22 mouse cellular contexts compared by ENCODE assay signal in genomic region chr4:42900878-42901277, GRCm38 (mm10). TPM values are rescaled to one million over a fixed set of nuclear protein-coding genes. Genes with fewer than 3 reads are reported as not detected.
DNase-seq lines count a peak whose midpoint lies in the region; ATAC-seq lines count a peak whose summit lies in the region.
"Had no signal": no experiment of that assay in that cellular context is flagged by ENCODE, and none has a peak within 500 bp of the region (broad histone marks: within the 10 kb centered on the region; RNA-seq: fewer than 3 reads in every experiment).

No protein-coding gene starts in this region.

- ATAC-seq in erythroblast, adult 5-6 weeks (replicated peaks; ENCODE audit: low FRiP score, poor library complexity, severe bottlenecking), result no peak
- ATAC-seq: hindbrain, postnatal 0 days; liver, postnatal 0 days; midbrain, embryonic 16.5 days had no signal

- DNase-seq in layer of hippocampus, adult 11-12 months (ENCODE audit: low spot score), result peak; percentile 42
- DNase-seq in layer of hippocampus, postnatal 25 days (ENCODE audit: extremely low spot score in 1 of 2, low spot score in 1 of 2), result no peak
- DNase-seq in testis, postnatal 10 days (ENCODE audit: low spot score), result peak; percentile 38
- no peak for DNase-seq in testis, postnatal 14 days (ENCODE audit: low spot score)
- DNase-seq in left cerebral cortex, postnatal 36 days (ENCODE audit: low spot score in 2 of 2), result peak; percentile 64 to 67
- no peak for DNase-seq in gastrocnemius, postnatal 10 days
- DNase-seq: cerebellum, adult 8-10 months; gastrocnemius, postnatal 14 days; kidney, adult 18-20 months; liver, postnatal 0 days; lung, postnatal 10 days had no signal

- intact Hi-C loops in left cerebral cortex, postnatal 36 days (cut with DNase I), result no loop called here

RNA-seq across cellular contexts. Expression of gene Phf24, which starts 15.6 kb away (rescaled TPM):
- 100 to 1,000 TPM; 137 to 149 TPM for total RNA-seq in layer of hippocampus, postnatal 25 days (2021)
- 100 to 1,000 TPM; 333 to 352 TPM for total RNA-seq in left cerebral cortex, postnatal 36 days (2021)
- total RNA-seq in erythroblast, adult 5-6 weeks (2015; ENCODE audit: low replicate concordance), result not detected in 2 replicates
- 1.7 and 5.8 TPM in 2 replicates for total RNA-seq in erythroblast, adult 5-6 weeks (2017; ENCODE audit: low replicate concordance)
- total RNA-seq in gastrocnemius, postnatal 10 days (2021), result 1 to 10 TPM in 1 of 2 experiments, under 1 TPM in 1; 0.78 to 1.3 TPM
- total RNA-seq: hematopoietic stem cell, adult 5-6 weeks; megakaryocyte, adult 5-6 weeks; neutrophil, adult 5-6 weeks had no signal

RNA-seq across cellular contexts. Expression of gene Fam205c, which starts 26.8 kb away (rescaled TPM):
- under 1 TPM; 0.64 to 0.87 TPM for total RNA-seq in layer of hippocampus, postnatal 25 days (2021)
- 1 to 10 TPM; 1.2 to 2.0 TPM for total RNA-seq in left cerebral cortex, postnatal 36 days (2021)
- not detected in 2 replicates for total RNA-seq in erythroblast, adult 5-6 weeks (2015; ENCODE audit: low replicate concordance)
- total RNA-seq in erythroblast, adult 5-6 weeks (2017; ENCODE audit: low replicate concordance), result 0.56 TPM in 1 of 2 replicates, not detected in the other
- total RNA-seq in gastrocnemius, postnatal 10 days (2021), result under 1 TPM; 0.38 to 0.63 TPM
- total RNA-seq: adrenal gland, postnatal 4 days; hematopoietic stem cell, adult 5-6 weeks; hindbrain, postnatal 0 days; liver, adult 2 months; megakaryocyte, adult 5-6 weeks; neutrophil, adult 5-6 weeks had no signal

RNA-seq across cellular contexts. Expression of gene Gm12394, which starts 44.3 kb away (rescaled TPM):
- total RNA-seq in layer of hippocampus, postnatal 25 days (2021), result under 1 TPM; 0.64 to 0.80 TPM
- total RNA-seq in left cerebral cortex, postnatal 36 days (2021), result 1 to 10 TPM; 2.6 TPM
- not detected in 2 replicates for total RNA-seq in erythroblast, adult 5-6 weeks (2015; ENCODE audit: low replicate concordance)
- not detected in 2 replicates for total RNA-seq in erythroblast, adult 5-6 weeks (2017; ENCODE audit: low replicate concordance)
- total RNA-seq in gastrocnemius, postnatal 10 days (2021), result not detected
- total RNA-seq: gastrocnemius, postnatal 14 days; heart, adult 8-10 months; hematopoietic stem cell, adult 5-6 weeks; liver, adult 2 months; megakaryocyte, adult 5-6 weeks; neutrophil, adult 5-6 weeks had no signal

RNA-seq across cellular contexts. Expression of gene Fam205a1, which starts 47.2 kb away (rescaled TPM):
- total RNA-seq in layer of hippocampus, postnatal 25 days (2021), result under 1 TPM; 0.12 to 0.20 TPM
- under 1 TPM; 0.20 to 0.22 TPM for total RNA-seq in left cerebral cortex, postnatal 36 days (2021)
- total RNA-seq in erythroblast, adult 5-6 weeks (2015; ENCODE audit: low replicate concordance), result 3.8 and 4.0 TPM in 2 replicates
- 1.8 and 2.6 TPM in 2 replicates for total RNA-seq in erythroblast, adult 5-6 weeks (2017; ENCODE audit: low replicate concordance)
- total RNA-seq in gastrocnemius, postnatal 10 days (2021), result not detected
- total RNA-seq: adrenal gland, adult 18-20 months; adrenal gland, postnatal 4 days; gastrocnemius, postnatal 14 days; heart, adult 8-10 months; hematopoietic stem cell, adult 5-6 weeks; hindbrain, postnatal 0 days; layer of hippocampus, adult 8-10 months; liver, adult 2 months; megakaryocyte, adult 5-6 weeks; neutrophil, adult 5-6 weeks had no signal

RNA-seq across cellular contexts. Expression of gene Dnajb5, which starts 48.7 kb away (rescaled TPM):
- 100 to 1,000 TPM; 208 to 224 TPM for total RNA-seq in layer of hippocampus, postnatal 25 days (2021)
- total RNA-seq in left cerebral cortex, postnatal 36 days (2021), result 100 to 1,000 TPM; 197 to 202 TPM
- total RNA-seq in erythroblast, adult 5-6 weeks (2015; ENCODE audit: low replicate concordance), result 7.9 TPM in 1 of 2 replicates, not detected in the other
- 0.14 TPM in 1 of 2 replicates, not detected in the other for total RNA-seq in erythroblast, adult 5-6 weeks (2017; ENCODE audit: low replicate concordance)
- total RNA-seq in gastrocnemius, postnatal 10 days (2021), result 100 to 1,000 TPM; 114 to 122 TPM

Comparison
In these comparisons a context has a peak if more than half of its experiments do, and no peak if none do; other contexts are left out.
1. DNase-seq: peak in layer of hippocampus, adult 11-12 months (single experiment), testis, postnatal 10 days (single experiment) and left cerebral cortex, postnatal 36 days (2 of 2); none in layer of hippocampus, postnatal 25 days (0 of 2), testis, postnatal 14 days (single experiment) and gastrocnemius, postnatal 10 days (single experiment).
2. RNA of gene Phf24, which starts 15.6 kb away (total RNA-seq): 333 to 352 TPM in left cerebral cortex, postnatal 36 days and 137 to 149 TPM in layer of hippocampus, postnatal 25 days; 1.7 to 5.8 TPM in erythroblast, adult 5-6 weeks and 0.78 to 1.3 TPM in gastrocnemius, postnatal 10 days; every median in the first group is over 10 times any median in the second.